Mouse (Mus musculus) spleen, adult 18-20 months (tissue): ENCODE measurements around the gene 1700010I14Rik.
A peak's percentile ranks its signal among the peaks of the same experiment; 100 is the strongest.

ENCODE experiments used
- DNase-seq, 2 experiments: peaks; one replicate each; pipeline ENCODE4 v3.0.0; 2022; ENCODE audit warnings: mixed read lengths in 2 of 2

1700010I14Rik gene

GRCm38 (mm10) chr17:8988119-8988807 is at the start of gene 1700010I14Rik:
1700010I14Rik (plus strand) TSS chr17:8988333.
- peak; percentile 69 to 76 for DNase-seq

GRCm38 (mm10) chr17:8951588-8951987 is 36.5 kb upstream of the 1700010I14Rik start:
- no peak for DNase-seq

GRCm38 (mm10) chr17:8952951-8953350 is 35.2 kb upstream of the 1700010I14Rik start:
- no peak for DNase-seq

- no peak for DNase-seq
Observed at GRCm38 (mm10) chr17:8958125-8958524, 30.0 kb upstream of the 1700010I14Rik start.

GRCm38 (mm10) chr17:8960386-8960785 is 27.7 kb upstream of the 1700010I14Rik start:
- DNase-seq: no peak

- no peak for DNase-seq
Observed at GRCm38 (mm10) chr17:8961097-8961496, 27.0 kb upstream of the 1700010I14Rik start.

GRCm38 (mm10) chr17:8961644-8962043 is 26.5 kb upstream of the 1700010I14Rik start:
- no peak for DNase-seq

- no peak for DNase-seq
Observed at GRCm38 (mm10) chr17:8965177-8965576, 23.0 kb upstream of the 1700010I14Rik start.

GRCm38 (mm10) chr17:8972152-8972854 is 15.8 kb upstream of the 1700010I14Rik start:
- no peak for DNase-seq

GRCm38 (mm10) chr17:8973331-8973730 is 14.8 kb upstream of the 1700010I14Rik start:
- no peak for DNase-seq

- no peak for DNase-seq
Observed at GRCm38 (mm10) chr17:8974423-8974822, 13.7 kb upstream of the 1700010I14Rik start.

- no peak for DNase-seq
Observed at GRCm38 (mm10) chr17:8974823-8975397, 13.2 kb upstream of the 1700010I14Rik start.

- DNase-seq: no peak
Observed at GRCm38 (mm10) chr17:8976745-8977144, 11.4 kb upstream of the 1700010I14Rik start.

- DNase-seq: no peak
Observed at GRCm38 (mm10) chr17:8977271-8977670, 10.9 kb upstream of the 1700010I14Rik start.

GRCm38 (mm10) chr17:8983576-8983975 is 4.6 kb upstream of the 1700010I14Rik start:
- no peak for DNase-seq

GRCm38 (mm10) chr17:8985714-8986113 is 2.4 kb upstream of the 1700010I14Rik start:
- DNase-seq: no peak

GRCm38 (mm10) chr17:8986551-8986950 is 1.6 kb upstream of the 1700010I14Rik start:
- DNase-seq: no peak

- DNase-seq: no peak
Observed at GRCm38 (mm10) chr17:8987369-8987768, 764 bp upstream of the 1700010I14Rik start.

- peak in 1 of 2 experiments; percentile 23 for DNase-seq
Observed at GRCm38 (mm10) chr17:8991160-8991559, 3.0 kb downstream of the 1700010I14Rik start.

- DNase-seq: no peak
Observed at GRCm38 (mm10) chr17:8995344-8995743, 7.2 kb downstream of the 1700010I14Rik start.

- no peak for DNase-seq
Observed at GRCm38 (mm10) chr17:9002438-9002837, 14.3 kb downstream of the 1700010I14Rik start.

GRCm38 (mm10) chr17:9004516-9004915 is 16.4 kb downstream of the 1700010I14Rik start:
- no peak for DNase-seq

- no peak for DNase-seq
Observed at GRCm38 (mm10) chr17:9023198-9023942, 35.2 kb downstream of the 1700010I14Rik start.
